Mouse (Mus musculus): ENCODE results near the gene Cfap54.

DNA sequence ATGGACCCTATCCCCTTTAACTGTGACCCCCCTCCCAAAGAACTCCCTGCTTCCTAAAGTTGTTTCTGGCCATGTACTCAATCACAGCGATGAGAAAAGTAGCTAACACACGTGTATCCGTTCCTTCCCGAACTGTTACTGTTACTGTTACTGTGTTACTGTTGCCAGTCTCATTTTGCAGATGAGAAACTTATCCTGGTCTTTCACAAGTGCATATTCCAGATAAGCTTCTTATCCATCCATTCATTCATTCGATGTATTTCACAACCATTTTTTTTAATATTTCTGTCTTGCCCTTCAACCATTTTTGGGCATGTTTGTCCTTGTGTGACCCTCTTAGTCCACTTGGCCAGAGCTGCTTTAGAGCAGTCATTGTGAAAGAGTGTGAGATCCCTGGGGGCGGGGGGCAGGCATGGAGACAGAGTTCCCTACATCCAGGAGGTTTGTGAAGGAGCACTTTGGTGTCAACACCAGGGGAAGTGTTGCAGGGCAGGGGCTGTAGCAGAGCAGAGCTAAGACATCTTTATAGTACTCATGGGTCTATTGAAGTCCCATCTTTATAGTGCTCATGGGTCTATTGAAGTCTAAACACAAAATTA is 39.9 kb upstream of the Cfap54 start:
- TF ChIP-seq CTCF (IDR thresholded peaks at IDR 0.05; ENCODE audit: insufficient read depth, low read depth, low read length), result no peak
- no peak for TF ChIP-seq POLR2A (IDR thresholded peaks at IDR 0.05; ENCODE audit: insufficient read depth, low read depth, low read length)
